Mouse (Mus musculus) R1 (cell line): ENCODE measurements around the gene 1300017J02Rik.

Source experiments
- DNase-seq: peaks from one replicate; pipeline ENCODE4 v3.0.0-alpha.2; 2018; ENCODE audit warnings: low read depth, low spot score

Gene 1300017J02Rik

DNA sequence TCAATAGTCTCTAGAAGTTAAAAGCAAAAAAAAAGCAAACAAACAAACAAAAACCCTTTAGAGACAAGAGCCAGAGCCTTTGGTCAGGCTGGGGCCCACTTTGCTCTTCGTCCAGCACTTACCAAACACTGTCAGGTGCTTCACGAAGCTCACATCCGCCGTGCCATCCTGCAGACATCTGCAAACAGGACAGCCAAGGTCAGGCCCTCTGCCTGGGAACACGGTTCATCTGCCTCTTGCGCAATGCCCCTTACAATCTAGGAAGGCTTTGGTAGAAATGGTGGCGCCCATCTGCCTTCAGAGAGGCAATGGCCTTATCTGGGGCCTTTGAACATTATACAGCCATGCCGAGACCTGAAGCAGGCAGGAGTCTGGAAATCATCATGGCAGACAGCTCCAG lies 30.1 kb downstream of the 1300017J02Rik start:
- DNase-seq = no peak

- no peak for DNase-seq
Measured at GRCm38 (mm10) chr9:103271104-103271503, 33.8 kb downstream of the 1300017J02Rik start.

DNA sequence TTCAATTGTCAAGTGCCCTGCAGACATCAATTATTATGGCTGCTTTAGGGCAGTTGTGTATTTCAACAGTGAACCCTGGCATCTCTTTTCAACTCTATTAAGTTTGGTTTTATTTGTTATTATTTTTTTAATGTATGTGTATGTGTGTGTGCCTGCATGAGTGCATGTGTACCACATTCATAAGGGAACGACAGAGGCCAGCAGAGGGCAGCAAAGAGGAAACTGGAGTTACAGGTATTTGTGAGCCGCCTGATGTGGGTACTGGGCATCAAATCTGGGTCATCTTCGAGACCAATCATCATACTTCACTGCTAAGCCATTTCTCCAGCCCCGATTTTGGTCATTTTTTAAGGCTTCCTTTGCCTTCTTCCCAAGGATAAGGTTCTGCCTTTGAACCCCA lies 39.1 kb downstream of the 1300017J02Rik start:
- DNase-seq = peak; percentile 50

GRCm38 (mm10) chr9:103252906-103253305 lies 52.0 kb downstream of the 1300017J02Rik start:
- DNase-seq = no peak

- no peak for DNase-seq
Measured at GRCm38 (mm10) chr9:103248618-103249017, 56.3 kb downstream of the 1300017J02Rik start.

DNA sequence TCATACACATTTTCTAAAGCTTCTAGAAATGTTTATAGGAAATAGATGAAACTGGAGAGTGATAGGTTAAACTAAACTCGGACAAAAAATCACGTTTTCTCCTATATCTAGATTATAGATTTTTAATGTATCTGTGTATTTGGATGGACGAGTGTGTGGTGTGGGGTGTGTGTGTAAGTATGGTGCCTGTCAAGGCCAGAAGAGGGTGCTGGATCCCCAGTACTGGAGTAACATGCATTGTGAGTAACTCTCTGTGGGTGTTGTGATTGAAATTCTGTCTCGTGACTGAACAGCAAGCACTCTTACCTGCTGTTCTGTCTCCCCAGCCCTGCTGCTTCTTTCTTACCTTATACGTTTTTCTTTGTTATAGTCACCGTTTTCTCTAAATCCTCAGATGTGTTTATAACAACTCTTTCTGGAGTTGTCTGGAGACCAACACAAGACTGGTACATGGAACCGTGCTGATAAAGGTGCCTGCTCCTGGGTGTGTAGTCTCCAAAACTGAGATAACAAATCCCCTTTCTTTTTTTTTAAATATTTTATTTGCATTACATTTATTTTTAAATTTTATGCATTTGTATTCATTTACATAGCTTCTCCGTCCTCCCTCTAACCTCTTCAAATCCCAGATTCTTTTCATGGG lies 58.2 kb downstream of the 1300017J02Rik start:
- no peak for DNase-seq

DNA sequence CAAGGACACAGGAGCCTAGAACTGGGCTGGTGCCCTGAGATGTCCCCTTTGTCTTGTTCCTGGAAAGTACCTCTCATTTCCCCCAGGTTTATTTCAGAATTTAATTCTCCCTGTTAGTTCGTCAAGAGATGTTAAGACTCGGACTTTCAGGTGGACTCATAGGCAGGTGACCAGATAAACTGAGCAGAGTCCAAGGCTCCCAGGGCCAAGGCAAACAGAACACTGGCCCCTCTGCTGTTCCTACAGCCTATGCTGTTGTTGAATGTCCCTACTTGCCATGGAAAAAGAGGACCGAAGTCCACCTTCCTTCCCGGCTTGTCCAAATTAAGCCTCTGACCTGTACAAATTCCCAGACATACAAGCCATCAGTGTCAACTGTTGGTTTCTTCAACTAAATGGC lies 61.2 kb downstream of the 1300017J02Rik start:
- no peak for DNase-seq

- DNase-seq = no peak
Measured at GRCm38 (mm10) chr9:103241206-103241605, 63.7 kb downstream of the 1300017J02Rik start.

GRCm38 (mm10) chr9:103239471-103239870 lies 65.4 kb downstream of the 1300017J02Rik start:
- DNase-seq = no peak

DNA sequence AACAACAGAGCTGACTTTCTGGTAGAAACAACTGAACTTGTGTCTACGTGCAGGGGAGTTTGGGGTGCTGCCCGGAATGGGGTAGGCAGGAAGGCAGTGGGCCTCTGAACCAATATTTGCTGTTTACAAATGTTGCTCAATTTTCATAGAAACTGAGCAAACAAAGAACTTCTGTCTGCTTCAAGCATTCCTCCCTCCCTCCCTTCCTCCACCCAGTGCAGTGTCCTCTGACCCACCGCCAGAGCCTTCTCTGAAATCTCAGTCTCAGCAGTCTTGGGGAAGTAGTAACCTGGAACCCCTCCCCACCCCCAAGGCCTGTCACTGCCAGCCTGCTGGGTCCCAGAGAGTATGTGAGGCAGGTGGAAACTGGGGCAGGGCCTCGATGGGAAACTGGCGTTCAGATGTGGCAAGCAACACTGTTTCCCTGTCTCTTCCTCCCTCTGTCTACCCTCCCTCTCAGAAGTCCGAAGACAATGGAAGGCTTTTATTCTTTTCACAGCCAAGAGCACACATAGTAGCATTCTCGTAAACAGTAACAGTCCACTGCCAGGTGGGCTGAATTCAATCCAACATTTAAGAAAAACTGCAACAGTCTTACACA lies 70.2 kb downstream of the 1300017J02Rik start:
- no peak for DNase-seq

DNA sequence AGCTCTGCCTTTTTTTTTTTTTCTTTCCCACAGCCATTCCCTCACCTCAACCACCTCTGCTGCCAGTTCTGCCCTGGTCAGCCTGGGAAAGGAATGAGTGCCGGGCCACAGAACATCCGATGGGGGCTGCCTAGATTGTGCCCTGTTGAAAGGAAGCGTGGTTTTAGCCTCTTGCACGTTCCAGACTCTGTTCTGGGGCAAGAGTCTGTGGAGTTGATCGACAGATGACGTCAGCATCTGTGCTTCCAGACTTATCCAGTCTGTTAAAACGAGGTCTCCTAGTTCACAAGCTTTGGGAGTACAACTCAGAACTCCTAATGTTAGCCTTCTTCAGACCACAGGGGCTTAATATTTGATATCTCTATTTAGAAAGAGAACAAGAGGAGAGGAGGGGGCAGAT lies 70.8 kb downstream of the 1300017J02Rik start:
- no peak for DNase-seq

GRCm38 (mm10) chr9:103233006-103233395 lies 71.9 kb downstream of the 1300017J02Rik start:
- no peak for DNase-seq

- no peak for DNase-seq
Measured at GRCm38 (mm10) chr9:103232232-103233005, 72.5 kb downstream of the 1300017J02Rik start.

DNA sequence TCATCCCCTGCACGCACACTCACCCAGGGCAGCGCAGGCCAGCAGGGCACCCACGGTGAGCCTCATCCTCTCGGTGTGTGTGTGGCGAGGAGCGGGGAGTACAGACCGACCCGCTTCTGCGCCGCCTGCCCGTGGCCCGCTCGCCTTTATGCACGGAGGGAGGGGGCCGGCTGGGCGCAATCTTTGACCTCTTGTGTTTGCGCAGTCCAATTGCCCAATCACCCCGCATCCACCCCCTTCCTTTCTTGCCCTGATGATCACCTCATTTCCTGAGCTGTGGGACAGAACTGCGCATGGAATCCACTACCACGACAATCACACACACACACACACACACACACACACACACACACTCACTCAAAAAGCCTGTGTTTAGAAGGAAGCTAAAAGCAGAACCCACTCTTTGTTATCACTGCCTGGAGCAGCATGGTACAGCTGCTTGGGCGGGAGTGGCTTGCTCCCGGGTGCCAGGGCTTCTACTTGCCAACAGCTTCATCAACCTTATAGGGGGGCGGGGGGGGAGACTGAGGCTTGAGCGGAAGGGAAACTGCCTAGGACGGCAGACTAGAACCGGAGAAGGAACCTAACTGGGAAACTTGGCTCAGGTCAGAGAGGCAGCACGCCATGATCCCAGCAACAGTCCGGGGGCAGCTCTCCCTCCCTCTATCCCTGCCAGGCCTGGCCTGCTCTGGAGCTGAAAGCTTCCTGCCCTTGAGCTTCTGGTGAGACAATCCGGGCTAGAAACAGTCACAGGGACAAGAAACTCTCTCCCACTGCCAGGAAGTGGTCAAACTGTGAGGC lies 74.5 kb downstream of the 1300017J02Rik start, which contains the start of the genes Gm20425 and Trf:
Gm20425 (minus strand) TSS at position 157 of the 801 bp plus-strand sequence.
Trf (minus strand) TSS at position 294 of the 801 bp plus-strand sequence.
- peak; percentile 54 for DNase-seq

GRCm38 (mm10) chr9:103229037-103229867 lies 75.6 kb downstream of the 1300017J02Rik start:
- no peak for DNase-seq

GRCm38 (mm10) chr9:103228370-103229003 lies 76.4 kb downstream of the 1300017J02Rik start:
- no peak for DNase-seq

- DNase-seq = no peak
Measured at GRCm38 (mm10) chr9:103227760-103228159, 77.1 kb downstream of the 1300017J02Rik start.

DNA sequence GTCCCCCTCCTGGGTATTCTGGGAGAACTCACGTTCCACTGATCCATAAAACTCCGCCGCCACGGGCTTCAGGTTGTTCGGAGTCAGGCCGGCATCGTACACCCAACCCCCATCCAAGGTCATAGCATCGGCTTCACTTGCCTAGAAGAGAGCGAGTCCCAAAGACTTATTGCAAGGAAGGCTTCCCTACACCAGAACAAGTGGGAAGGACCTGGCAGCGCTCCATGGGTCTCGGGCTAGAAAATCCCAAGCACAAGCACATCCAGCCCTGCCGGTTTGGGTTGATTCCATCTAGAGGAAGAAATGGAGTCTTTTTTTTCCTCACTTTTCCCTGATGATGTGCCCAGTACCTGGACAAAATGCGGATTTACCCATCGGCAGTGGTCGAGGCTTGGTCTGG lies 78.1 kb downstream of the 1300017J02Rik start:
- no peak for DNase-seq

- DNase-seq = peak; percentile 76
Measured at GRCm38 (mm10) chr9:103225464-103225863, 79.4 kb downstream of the 1300017J02Rik start.

GRCm38 (mm10) chr9:103224721-103225120 lies 80.2 kb downstream of the 1300017J02Rik start:
- DNase-seq = no peak
